Mouse (Mus musculus): ENCODE results near the gene Tbx6.

Tbx6 gene

DNA sequence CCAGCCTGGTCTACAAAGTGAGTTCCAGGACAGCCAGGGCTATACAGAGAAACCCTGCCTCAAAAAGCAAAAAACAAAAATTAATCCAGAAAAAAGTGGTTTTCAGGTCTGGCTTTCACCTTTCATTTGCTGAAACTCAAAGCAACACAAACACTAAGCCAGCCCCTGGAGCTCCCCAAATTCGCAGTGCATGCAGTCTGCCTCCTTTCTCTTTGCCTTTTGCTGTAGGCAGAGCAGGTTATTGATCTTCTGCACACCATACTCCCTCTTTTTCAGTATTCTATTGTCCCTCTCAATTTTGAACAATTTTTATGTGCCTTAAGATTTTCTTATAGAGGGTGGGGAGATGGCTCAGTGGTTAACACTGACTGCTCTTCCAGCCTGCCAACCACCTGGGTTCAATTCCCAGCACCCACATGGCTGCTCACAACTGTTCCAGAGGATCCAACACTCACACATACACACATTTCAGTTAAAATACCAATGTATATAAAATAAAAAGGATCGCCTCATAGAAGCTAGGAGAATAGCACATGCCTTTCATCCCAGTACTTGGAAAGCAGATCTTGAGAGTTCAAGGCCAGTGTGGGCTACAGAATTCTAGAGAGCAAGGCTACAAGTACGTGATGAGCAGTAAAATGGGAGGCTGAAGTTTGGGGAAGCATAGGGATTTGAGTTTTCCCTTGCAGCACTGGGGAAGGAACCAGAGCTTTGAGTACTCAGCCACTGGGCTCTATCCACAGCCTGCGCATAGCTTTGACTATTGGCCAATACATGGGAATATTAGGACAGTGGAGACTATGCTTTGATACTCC is 12.4 kb downstream of the Tbx6 start:
- no peak for DNase-seq (ENCODE audit: low read depth, low spot score)

DNA sequence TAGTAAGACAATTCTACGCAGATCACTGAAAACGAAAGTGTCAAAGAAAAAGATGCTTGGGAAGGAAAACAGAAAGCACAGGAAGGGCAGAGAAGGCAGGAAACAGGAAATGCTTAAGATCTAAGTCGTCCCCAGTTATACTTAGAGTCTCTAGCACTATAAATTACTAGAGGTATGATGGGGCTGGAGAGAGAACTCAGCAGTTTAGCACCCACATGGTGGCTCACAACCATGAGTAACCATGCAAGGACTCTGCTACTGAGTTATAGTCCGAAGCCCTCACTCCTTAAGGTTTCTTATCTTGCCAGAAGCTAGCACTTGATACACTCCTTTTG is 13.0 kb downstream of the Tbx6 start:
- DNase-seq (ENCODE audit: low read depth, low spot score), result no peak

DNA sequence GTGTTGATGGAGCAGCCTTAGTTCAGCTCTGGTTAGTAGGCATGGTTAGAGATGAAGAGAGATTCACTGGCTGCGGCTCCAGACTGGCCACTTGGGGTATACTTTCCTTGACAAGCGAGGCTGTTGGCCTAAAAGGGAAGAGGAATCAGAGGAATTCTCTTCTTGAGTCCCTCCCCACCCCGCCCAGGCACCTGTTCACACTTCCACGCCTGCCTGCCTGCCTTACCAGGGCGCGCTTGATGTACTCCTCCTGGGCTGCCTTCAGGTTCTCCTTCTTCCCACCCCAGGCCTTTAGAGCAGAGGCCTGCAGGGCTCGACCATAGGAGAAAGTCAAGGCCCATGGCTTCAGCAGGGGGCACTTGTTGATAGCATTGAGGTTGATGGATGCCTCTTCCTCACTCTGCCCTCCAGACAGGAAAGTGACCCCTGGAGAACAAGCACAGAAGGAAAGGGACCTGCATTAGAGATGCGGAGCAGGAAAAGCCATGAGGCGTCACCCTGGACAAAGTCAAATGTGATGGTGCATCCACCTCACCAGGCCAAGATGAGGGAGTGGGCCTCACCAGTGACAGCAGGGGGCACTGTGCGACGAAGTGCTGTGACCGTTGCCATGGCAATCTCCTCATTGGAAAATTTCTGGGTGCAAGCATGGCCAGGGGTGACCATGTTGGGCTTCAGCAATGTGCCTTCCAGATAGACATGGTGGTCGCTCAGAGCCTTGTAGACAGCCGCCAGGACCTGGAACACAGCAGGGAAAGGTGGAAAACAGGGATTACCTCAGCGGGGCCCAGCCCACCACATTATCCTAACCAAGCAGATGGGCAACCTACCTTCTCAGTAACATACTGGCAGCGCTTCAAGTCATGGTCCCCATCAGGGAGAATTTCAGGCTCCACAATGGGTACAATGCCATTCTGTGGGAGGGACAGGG is 14.4 kb downstream of the Tbx6 start:
- DNase-seq (ENCODE audit: low read depth, low spot score), result no peak

DNA sequence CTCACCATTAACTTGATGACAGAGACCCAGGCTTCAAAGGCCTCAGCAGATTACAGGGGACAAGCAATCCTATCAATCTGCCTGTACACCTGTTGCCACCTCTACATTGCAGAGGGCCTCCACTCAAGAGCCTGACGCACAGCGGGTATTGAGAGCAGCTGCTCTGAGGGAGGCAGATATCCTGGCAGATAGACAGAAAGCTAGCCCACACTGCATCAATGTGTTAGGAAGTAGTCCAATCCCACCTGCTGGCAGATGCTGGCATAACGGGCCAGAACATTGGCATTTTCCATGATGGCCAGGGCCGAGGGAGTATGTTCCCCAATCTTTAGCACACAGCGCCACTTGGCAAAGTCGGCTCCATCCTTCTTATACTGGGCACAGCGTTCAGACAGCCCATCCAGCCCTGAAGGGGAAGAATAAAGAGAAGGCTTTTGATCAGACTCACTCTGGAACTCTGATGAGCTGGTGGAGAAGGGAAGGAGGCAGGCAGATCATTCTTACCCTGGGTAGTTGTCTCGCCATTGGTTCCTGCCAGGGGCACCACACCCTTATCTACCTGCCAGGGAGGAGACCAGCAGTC is 15.2 kb downstream of the Tbx6 start:
- DNase-seq (ENCODE audit: low read depth, low spot score), result no peak

DNA sequence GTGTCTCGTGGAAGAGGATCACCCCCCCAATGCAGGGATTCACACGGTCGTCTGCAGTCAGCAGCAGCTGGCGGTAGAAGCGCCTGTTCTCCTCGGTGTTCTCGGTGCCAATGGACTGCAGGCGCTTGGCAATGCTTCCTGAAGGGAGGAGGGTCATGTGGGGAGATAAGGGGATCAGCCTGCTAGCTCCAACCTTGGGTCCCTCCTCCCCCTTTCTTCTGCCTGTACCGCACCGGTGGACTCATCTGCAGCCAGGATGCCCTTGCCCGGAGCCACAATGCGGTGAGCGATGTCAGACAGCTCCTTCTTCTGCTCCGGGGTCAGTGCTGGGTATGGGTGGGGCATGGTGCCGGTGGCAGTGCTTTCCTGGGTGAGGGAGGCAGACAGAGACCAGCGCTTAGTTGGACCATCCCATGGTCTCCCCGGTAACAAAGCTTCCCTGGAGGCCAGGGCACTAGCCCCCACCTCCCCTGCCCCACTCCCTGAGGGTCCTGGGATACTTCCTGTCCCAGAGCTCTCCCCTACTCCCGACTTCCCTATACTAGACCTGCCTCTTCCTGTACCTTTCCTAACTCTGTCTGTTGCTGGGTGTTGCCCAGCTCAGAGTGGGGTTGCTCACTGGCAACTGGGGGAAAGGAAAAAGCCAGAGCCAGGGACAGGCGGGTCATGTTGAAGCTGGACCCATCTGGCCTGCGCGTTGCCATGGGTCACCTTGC is 16.3 kb downstream of the Tbx6 start, which contains the start of gene Fam57b:
Fam57b (plus strand) TSS at position 258 of the 716 bp plus-strand sequence.
- no peak for DNase-seq (ENCODE audit: low read depth, low spot score)

DNA sequence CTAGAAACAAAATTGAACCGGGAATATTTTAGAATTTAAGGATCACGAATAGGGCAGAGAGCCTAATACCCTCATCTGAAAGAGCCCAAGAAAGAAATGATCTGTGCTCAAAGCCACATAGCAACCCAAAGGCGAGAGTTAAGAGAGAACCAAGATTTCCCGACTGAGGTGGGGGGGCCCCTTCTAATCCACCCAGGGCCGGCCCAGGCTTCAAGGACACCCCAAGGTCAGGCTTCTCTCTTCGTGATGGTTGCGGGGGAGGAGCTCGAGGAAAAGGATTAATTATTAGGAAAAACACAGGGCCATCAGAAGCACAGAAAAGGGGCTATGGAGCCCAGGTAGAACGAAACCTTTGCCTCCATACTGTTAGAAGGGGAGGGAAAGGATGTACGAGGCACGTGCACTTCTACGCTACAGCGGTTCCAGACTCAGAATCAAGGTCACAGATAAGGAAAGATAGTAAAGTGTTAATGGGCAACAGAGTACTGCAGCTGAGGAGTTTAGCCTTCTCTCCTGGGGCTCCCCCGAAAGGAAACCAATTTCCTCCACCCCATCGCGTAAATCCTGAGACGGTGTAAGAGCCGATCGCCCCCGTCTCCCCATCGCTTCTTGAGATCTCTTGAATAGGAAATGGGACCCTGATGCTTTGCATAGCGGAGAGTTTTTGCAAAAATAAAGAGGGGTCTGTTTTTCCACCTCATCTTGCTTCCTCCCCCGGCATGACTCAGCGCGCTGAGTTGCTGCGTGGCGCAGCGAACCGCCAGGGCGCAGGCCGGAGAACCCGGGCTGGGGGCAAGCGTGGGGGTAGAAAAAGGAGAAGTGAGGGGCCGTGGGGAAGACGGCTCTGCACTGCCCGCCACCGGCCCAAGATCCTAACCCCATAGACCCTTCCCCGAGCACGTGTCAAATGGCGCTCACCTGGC is 17.1 kb downstream of the Tbx6 start:
- DNase-seq (ENCODE audit: low read depth, low spot score), result no peak

DNA sequence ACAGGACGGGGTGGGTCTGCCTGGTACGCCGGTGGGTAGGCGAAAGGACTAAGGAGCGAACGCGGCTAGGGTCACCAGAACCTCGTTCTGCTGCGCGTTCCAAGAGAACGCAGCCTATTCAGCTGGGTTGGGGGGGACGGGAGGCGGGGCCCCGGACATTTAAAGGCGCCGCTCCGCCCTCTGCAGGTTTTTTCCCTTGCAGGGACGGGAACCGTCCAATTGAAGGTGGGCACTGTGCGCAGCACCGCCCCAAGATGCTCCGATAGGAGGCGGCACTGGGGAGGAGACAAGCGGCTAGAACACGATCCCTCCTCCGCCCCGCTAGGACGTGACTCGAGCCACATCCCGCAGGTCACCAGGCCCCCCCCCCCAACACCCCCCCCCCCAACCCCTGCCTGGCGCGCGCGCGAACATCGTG is 17.8 kb downstream of the Tbx6 start:
- DNase-seq (ENCODE audit: low read depth, low spot score), result peak; percentile 92

DNA sequence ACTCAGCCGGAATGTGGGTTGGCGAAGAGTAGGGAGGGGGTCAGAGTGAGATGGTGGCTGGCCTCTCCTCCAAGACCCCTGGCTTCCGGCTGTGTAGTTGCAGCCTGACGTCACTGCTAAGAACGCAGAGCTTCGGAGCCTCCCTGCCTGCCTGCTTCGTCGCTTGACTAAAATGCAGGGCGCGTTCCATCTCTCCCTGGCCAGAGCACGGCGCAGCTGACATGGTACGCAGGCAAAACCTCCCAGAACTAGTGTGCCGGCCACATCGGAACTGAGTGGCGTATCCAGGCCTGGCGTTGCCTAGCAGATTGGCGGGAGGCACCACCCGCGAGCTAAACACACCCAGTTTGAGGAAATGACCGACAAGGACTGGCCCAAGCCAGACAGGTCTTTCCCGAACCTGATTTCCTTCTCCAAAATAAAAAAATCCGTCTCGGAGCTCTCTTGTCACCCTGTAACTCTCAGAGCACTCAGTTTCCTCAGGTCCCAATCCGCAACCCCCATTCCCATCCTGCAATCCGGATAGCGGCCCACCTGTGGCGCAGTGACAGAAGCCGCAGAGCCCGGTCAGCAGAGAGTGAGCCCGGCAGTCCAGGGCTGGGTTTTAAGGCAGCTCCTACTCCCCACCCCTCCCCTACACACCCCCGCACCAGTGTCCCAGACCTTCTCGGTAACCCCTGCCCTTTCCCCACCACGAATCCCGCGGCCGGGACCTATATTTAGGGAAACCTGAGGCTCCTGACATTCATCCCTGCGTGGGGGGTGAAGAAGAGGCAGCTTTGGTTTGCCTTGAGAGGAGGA is 18.4 kb downstream of the Tbx6 start:
- peak; percentile 75 for DNase-seq (ENCODE audit: low read depth, low spot score)

DNA sequence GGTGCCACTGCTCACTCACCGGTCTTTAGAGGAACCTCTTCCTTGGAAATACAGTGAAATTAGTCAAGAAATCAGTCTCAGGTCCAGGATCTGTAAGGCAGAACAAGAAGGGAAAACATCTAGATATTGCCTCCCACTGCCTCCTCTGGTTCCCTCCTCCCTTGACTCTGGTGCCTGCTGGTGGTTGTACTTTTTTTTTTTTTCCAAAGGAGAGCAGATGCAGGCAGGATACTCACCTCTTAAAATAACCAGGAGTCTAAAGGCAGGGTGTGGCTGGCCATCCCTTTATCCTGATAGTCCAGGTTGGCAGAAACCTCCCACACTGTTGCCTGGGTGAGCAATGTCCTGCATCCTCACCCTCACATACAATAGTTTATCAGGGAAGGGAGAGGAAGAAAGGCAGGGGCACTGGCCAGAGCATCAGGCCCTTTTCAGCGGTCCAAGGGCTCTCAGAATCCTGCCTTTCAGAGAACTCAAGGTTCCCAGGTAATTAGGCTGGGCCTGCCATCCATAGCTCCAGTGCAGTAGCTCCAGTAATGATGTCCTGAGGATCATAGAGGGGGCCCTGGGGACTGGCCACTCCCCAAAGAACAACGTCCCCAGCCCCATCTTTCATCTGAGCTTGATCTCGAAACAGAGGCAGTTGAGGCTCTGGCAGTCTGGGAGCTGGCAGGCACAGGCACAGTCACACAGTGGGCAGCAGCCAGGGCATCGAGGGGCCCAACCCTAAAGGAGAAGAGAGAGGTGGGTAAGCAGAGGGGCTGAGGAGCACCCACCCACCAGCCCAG is 19.2 kb downstream of the Tbx6 start:
- DNase-seq (ENCODE audit: low read depth, low spot score), result no peak

DNA sequence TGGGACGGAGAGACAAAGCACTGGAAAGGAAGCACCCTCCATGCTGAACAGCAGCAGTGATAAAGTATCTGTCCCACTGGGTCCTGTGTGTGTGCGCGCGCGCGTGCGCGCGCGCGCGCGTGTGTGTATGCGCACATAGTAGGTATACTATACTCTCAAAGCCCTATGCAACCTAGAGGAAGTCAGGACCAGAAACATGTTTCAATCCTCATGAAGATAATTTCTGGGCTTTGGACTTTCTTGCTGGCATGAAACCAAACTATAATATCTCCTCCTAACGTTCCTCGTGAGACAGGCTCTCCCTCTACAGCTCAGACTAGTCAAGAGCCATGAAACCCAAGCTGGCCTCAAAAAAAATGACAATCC is 19.8 kb downstream of the Tbx6 start:
- DNase-seq (ENCODE audit: low read depth, low spot score), result no peak

DNA sequence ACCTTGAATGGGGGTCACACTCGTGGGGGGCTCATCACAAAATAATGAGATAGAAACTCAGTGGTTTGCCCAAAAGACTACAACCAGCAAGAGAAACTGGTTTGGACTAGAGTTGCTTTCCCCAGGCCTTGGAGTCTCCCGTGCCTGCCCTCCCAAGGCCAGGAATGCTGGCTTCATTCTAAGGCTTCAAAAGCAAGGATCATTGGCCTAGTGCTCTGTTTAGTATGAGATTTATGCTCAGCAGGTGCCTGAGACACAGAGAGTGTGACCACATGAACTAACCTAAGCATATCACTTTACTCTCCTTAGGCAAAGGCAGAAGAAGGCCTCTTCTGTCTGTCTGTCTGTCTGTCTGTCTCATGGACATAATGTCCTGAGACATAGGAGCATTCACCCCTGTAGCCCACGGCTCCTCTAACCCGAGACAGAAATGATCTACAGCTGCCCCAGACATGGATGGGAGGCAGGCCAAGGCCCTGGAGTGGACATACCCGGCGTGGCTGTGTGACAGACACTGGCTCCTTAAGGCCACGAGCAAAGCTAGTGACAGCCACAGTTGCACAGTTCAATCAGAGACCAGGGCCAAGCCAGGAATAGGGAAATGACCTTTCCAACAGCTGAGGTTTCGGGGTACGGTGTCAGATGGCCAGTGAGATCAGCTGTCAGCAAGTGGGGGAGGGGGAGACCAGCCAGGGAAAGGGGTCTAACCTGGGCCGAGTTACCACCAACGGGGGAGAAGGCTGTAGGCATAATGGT is 21.0 kb downstream of the Tbx6 start:
- no peak for DNase-seq (ENCODE audit: low read depth, low spot score)

DNA sequence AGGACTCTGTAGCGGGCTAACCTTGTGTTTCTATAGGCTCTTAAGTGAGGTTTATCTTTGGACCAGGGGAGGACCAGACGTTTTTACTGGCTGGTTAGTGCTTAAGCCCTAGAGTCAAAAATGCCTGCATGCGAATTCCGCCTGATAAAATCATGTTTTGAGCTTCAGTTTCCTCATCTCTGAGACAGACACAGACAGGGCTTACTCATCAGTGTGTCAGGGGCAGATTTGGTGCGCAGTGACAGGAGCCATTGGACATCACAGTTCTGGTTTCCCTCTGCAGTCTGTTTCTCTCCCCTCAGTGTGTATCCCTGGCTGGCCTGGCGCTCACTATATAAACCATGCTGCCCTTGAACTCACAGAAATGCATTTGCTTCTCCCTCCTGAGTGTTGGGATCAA is 21.9 kb downstream of the Tbx6 start:
- DNase-seq (ENCODE audit: low read depth, low spot score), result no peak

DNA sequence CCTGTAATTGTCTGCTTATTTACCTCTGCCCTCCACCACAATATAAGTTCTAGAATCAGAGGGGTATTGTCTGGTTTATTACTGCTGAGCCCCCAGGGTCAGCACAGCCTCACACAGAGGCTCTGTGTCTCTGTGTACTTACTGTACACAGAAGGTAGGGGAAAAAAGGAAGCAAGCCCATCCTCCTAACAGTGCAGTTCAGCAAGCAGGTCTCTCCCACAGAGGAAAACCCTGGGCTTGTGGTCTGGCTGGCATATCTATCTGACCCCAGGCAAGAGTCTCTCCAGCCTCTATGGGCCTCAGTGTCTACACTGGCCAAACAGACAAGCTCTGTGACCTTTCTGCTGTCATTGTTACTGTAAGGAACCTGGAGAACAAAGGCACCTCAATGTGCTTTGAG is 22.5 kb downstream of the Tbx6 start:
- DNase-seq (ENCODE audit: low read depth, low spot score), result no peak

DNA sequence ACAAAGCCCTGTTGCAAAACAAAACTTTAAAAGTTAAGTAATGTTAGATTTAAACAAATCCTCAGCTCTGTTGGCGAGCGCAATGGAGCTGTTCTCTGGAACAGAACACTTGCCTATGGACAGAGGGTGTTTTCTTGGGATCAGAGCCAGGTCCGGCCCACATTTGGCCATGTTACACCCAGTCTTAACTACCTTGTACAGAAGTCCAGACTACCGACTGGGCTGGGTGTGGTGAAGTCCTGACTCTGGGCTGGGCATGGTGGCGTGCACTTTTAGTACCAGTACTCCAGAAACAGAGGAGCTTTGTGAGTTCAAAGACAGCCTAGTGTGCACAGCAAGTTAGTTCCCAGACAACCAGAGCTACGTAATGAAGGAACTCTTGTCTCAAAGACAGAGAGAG is 25.7 kb downstream of the Tbx6 start:
- no peak for DNase-seq (ENCODE audit: low read depth, low spot score)

DNA sequence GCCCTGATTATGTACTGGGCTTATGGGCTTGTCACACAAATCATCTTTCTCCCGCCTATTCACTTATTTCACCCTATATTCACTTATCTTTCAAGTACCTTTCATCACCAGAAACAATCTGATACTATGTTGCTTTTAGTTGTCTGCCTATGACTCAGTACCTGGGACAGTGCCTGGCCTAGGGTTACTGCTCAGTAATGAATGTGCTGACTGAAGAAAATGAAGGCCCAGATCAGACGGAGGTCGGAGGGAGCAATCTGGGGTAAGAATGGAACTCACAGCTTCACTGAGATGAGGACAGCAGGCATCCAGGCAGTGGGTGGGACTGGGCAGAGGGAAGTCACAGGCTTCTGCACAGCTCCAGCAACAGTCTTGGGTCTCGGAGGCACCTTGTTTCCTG is 26.1 kb downstream of the Tbx6 start:
- DNase-seq (ENCODE audit: low read depth, low spot score), result no peak

DNA sequence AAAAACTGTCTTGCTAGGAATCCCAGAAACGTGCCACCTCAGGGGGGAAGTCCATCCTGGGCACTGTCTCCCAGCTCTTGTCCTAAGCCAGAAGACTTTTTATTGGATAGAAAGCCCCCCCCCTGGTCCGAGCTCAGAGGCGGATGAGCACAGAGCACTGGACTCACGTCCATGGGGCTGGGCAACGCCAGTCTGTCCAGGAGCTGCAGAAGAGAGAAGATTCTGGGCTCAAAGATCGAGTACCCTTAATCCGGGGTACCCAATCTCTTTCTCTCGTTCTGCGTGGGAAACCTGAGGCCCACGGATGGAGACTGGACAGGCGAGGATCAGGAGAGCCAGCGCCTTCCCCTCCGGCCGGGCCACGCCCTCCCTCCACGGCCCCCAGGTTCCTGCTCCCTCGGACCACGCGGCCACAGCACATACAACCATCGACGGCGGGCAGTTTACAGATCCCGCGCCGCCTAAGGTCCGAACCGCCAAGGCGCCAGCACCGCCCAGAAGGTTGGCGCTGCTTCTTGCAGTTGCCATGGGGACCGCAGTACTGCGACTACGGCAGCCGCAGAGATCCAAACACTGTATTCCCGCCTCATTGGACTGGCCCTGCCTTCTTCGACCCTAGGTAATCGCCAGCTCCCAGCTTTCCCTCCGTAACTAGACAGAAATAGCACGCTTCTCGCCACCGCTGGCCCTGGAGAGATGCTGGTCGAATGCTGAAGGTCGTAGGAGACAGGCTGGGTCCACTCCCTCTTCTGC is 27.6 kb downstream of the Tbx6 start:
- DNase-seq (ENCODE audit: low read depth, low spot score), result peak; percentile 68

DNA sequence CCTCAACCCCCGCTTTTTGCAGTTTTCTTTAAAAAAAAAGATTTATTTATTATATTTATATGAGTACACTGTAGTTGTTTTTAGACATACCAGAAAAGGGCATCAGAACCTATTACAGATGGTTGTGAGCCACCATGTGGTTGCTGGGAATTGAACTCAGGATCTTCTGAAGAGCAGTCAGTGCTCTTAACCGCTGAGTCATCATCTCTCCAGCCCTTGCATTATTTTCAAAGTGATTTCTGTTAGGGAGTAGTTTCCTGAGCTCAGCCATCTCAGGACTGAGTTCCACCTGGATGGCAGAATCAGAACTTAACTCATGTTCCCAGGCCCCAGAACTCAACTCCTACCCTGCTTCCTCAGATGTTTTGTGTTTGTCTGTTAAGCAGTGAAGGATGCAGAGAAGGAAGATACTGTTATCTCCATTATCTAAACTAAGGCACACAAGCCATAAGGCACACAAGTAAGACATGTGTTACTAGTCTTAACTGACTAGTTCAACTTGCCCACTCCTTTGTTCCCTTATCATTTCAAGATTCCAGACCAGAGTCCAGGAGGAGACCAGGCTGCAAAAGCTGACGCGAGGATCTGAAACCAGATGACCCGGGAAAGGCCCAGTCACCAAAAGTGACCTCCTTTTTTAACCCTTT is 28.6 kb downstream of the Tbx6 start:
- DNase-seq (ENCODE audit: low read depth, low spot score), result no peak

Data from WW6 (cell line).